Mouse (Mus musculus): ENCODE measurements around the gene Dnajc28.
A peak's percentile ranks its signal among the peaks of the same experiment; 100 is the strongest.
"Not testable (repeated sequence)": the region's sequence is repeated elsewhere in the genome, so short reads cannot be mapped to it uniquely, and the experiment has no call there.

Dnajc28 gene

DNA sequence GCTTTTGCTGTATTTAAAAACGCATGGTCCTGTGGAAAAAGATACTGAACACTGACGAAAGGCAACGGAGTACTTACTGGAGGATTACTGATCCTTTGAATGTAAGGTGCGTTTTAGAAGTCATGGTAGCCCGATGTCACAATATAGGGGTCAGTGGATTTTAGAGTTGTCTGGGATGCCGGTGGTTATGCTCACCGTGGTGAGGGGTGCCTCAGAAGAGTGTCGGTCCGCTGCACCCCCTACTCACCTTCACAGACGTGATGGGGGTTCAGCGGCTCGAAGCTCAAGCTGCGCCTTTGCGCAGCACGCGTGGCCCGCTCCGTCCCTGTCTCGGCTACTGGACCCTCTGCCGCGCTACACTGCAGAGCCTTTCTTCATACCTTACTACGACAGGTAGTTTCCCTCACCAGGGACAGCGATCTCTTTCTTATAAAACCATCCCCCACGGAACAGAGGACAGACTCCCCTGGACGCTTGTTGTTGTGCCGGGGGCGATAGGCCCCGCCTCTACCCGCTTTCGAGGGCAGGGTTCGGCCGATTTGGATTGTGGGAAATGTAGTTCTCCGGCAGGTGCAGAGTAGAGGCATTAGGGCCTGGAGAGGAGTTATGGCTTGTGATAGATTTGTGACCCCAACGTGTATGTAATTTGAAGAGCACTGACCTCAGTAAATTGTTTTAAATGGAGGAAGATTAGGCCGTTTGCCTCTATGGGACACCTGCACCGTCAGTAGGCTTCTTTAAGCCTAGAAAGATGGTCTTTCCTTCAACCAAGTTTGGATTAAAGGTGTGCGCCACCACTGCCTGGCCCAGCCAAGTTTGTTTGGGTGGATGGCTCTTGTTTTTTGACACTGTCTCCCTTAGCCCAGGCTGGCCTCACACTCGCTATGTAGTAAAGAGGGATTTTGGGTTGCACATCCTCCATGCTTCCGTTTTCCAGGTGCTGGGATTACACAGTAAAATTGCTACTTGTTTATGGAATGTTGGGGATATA, at the start of gene Dnajc28:
Gene Dnajc28, minus strand, starts transcription at position 516 of the 991 bp plus-strand sequence.
- peak in 1 of 2 experiments; percentile 48 for DNase-seq (ENCODE audit: low read depth in 1 of 2, low spot score in 2 of 2)

GRCm38 (mm10) chr16:91663795-91664194, 45.0 kb upstream of the Dnajc28 start:
- DNase-seq (ENCODE audit: low read depth in 1 of 2, low spot score in 2 of 2): no peak

- DNase-seq (ENCODE audit: low read depth in 1 of 2, low spot score in 2 of 2): no peak
Measured at GRCm38 (mm10) chr16:91662336-91662735, 43.5 kb upstream of the Dnajc28 start.

DNA sequence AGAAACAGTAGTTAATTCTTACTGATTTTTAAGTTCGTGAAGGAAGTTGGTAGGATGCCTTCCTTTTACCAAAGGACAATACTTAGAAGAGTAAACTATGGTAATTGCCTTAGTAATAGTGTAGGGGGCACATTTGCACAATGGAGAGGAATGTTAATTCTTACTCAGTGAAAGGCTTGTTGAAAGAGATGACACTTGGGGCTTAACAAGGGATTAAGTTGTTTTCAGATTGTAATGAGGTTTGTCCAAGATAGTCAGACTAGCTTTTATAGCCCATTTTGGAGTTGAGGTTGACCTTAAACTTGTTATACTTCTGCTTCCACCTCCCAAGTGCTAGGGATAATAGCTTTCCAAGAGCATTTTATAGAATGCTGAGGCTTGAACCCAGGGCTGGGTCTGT, 42.6 kb upstream of the Dnajc28 start:
- no peak for DNase-seq (ENCODE audit: low read depth in 1 of 2, low spot score in 2 of 2)

DNA sequence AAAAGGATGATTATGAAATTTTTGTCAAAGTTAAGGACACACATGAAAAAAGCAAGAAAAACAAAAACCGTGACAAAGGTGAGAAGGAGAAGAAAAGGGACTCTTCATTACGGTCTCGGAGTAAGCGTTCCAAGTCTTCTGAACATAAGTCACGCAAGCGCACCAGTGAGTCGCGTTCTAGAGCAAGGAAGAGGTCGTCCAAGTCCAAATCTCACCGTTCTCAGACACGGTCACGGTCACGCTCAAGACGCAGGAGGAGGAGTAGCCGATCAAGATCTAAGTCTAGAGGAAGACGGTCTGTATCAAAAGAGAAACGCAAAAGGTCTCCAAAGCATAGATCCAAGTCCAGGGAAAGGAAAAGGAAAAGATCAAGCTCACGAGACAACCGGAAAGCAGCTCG, 41.0 kb upstream of the Dnajc28 start:
- DNase-seq (ENCODE audit: low read depth in 1 of 2, low spot score in 2 of 2): no peak

- DNase-seq (ENCODE audit: low read depth in 1 of 2, low spot score in 2 of 2): no peak
Measured at GRCm38 (mm10) chr16:91658471-91658870, 39.6 kb upstream of the Dnajc28 start.

- no peak for DNase-seq (ENCODE audit: low read depth in 1 of 2, low spot score in 2 of 2)
Measured at GRCm38 (mm10) chr16:91657285-91657684, 38.5 kb upstream of the Dnajc28 start.

GRCm38 (mm10) chr16:91655285-91655684, 36.5 kb upstream of the Dnajc28 start:
- DNase-seq (ENCODE audit: low read depth in 1 of 2, low spot score in 2 of 2): no peak

GRCm38 (mm10) chr16:91652191-91652590, 33.4 kb upstream of the Dnajc28 start:
- DNase-seq (ENCODE audit: low read depth in 1 of 2, low spot score in 2 of 2): no peak

DNA sequence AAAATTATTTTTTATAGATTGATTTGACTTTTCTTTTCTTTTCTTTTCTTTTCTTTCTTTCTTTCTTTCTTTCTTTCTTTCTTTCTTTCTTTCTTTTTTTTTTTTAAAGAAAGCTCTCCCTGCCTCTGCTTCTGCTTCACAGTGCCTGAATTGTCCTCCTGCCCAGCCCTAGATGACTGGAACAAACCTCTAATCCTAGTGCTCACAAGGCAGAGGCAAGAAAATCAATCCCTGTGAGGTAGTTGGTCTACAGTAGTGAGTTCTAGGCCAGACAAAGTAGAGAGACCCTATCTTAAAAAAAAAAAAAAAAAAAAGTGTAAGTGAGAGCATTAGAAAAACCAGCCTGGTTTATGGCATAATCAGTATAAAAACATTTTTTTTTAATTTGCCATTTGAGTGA, 31.0 kb upstream of the Dnajc28 start:
- no peak for DNase-seq (ENCODE audit: low read depth in 1 of 2, low spot score in 2 of 2)

DNA sequence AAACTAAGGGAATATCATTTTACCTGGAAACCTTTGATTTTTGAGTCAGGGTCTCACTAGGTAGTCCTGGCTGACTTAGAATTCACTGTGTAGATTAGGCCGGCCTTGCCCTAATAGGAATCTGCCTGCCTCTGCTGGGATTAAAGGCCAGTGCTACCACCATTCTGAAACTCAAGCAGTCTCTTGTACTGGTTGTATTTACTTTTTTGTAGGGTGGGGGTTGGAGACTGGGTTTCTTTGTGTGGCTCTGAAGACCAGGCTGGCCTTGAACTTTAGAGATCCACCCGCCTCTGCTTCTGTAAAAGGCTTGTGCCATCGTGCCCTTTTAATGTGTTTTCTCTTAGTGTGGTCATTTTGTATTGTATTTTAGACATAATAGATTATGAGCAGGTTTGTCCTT, 30.4 kb upstream of the Dnajc28 start:
- DNase-seq (ENCODE audit: low read depth in 1 of 2, low spot score in 2 of 2): no peak

GRCm38 (mm10) chr16:91648220-91648550, 29.4 kb upstream of the Dnajc28 start:
- DNase-seq (ENCODE audit: low read depth in 1 of 2, low spot score in 2 of 2): peak in 1 of 2 experiments; percentile 54

DNA sequence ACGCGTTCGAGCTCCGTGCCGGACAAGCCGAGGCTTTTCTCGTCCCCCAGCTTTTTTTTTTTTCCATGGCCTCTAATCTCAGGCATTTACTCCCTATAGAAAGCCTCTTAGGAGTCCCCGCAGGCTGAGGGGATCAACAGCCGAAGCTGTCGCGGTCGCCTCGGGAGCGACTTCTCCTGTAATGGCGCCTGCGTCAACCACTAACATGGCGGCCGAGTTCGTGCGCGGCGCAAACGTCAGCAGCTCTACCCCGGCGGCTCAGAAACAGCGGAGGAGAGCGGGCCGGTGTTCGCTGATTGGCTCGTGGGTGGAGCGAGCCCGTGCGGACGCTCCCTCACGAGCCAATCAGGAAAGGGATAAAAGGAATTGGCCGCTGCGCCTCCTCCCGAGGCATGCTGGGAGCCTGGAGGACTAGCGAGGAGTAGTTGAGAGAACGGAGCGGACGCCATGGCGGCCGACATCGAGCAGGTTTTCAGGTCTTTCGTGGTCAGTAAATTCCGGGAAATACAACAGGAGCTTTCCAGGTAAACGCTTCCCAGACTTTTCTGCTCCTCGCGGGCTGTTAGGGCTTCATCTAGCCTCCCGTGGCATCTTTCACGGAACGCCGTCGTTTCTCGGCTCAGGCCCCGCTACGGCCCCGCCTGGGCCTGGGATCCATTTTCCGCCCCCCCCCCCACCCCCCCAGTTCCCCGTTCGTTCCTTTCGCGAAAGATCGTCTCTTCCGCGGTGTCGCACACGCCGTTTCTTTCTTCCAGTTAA, 28.8 kb upstream of the Dnajc28 start, which contains the start of gene Son:
Gene Son, plus strand, starts transcription at position 46 of the 759 bp plus-strand sequence.
- DNase-seq (ENCODE audit: low read depth in 1 of 2, low spot score in 2 of 2): peak; percentile 91 to 92

DNA sequence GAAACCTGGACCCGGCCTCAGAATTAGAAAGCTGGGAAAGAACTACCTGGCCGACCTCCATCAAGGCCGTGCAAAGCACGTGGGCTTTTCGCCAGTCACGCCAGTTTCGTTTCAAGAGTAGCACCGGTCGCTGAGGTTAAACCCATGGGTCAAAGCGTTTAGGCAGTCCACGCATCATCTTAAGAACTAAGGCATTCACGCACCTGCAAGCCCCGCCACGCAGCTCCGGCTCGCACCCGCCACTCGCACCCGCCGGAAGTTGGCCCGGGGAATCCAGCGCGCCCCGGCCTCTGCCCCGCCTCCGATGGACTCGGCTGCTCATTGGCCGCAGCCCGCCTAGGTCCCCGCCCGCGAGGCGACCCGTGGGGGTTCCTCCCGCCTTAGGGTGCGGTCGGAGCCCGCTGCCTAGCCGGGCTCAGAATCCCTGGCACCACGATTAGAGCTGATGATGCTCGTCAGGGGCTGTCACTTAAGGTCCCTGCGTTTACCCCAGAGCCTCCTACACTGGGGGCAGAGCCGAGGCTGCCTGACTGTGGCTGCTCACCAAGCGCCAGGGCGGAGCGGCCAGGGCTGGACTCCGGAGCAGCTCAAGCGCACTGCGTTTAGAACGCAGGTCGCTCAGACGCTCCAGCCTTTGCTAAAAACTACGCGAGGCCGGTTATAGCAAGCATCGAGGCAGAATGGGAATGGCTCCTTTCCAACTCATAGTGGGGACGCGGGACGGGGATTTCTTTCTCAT, 28.0 kb upstream of the Dnajc28 start, which contains the start of gene Gart:
Gene Gart, minus strand, starts transcription at position 272 of the 739 bp plus-strand sequence.
- DNase-seq (ENCODE audit: low read depth in 1 of 2, low spot score in 2 of 2): peak; percentile 82 to 90

GRCm38 (mm10) chr16:91645995-91646602, 27.3 kb upstream of the Dnajc28 start:
- DNase-seq (ENCODE audit: low read depth in 1 of 2, low spot score in 2 of 2): no peak

DNA sequence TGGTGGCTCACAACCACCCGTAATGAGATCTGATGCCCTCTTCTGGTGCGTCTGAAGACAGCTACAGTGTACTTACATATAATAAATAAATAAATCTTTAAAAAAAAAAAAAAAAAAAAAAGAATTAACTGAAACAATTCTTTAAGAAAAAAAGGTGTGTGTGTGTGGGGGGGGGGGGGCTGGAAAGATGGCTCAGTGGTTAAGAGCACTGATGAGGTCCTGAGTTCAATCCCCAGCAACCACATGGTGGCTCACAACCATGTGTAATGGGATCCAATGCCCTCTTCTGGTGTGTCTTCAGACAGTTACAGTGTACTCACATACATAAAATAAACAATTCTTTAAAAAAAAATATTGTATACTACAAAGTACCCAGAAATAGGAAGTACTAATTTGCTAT, 26.6 kb upstream of the Dnajc28 start:
- not testable (repeated sequence) for DNase-seq (ENCODE audit: low read depth in 1 of 2, low spot score in 2 of 2)

DNA sequence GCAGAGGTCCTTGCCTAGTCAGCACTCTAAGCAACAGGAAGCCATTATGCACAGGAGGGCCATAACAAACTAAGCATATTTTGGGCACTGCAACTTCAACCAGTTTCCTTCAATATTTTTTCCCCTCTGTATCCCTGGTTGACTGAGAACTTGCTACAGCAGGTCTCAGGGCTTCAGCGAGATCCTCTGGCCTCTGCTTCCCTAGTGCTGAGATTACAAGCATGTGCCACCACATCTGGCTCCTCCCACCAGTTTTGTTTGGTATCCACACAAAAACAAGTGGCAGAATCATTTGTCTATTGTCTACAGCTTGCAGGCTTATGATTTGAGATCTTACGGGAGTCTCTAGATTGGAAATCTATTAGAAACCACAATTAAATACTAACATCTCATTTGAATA, 26.1 kb upstream of the Dnajc28 start:
- DNase-seq (ENCODE audit: low read depth in 1 of 2, low spot score in 2 of 2): no peak

GRCm38 (mm10) chr16:91640171-91640570, 21.3 kb upstream of the Dnajc28 start:
- DNase-seq (ENCODE audit: low read depth in 1 of 2, low spot score in 2 of 2): no peak

- DNase-seq (ENCODE audit: low read depth in 1 of 2, low spot score in 2 of 2): no peak
Measured at GRCm38 (mm10) chr16:91639636-91640035, 20.8 kb upstream of the Dnajc28 start.

- DNase-seq (ENCODE audit: low read depth in 1 of 2, low spot score in 2 of 2): no peak
Measured at GRCm38 (mm10) chr16:91639161-91639560, 20.3 kb upstream of the Dnajc28 start.

DNA sequence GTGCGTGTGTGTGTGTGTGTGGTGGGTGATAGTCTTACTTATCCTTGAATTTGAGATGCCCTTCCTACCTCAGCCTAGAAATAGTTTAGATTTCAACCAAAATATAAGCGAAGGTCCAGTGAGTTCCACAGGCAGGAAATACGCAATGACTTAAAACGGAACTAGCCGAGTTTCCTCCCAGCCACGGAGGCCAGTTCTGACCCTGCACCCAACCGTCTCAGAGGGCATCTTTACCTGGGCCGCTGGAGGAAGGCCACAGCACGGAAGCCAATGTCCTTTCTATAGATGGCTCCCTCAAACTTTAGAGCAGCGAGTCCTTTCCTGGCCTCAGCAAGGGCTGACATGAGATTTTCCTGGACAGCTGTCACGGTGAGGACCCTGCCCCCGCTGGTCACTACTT, 14.8 kb upstream of the Dnajc28 start:
- DNase-seq (ENCODE audit: low read depth in 1 of 2, low spot score in 2 of 2): no peak
